Mouse (Mus musculus) ES-CJ7 (cell line): ENCODE data around the gene Grn.

Source experiments
- DNase-seq: peaks from one replicate; pipeline ENCODE4 v3.0.0; 2011; ENCODE audit warnings: low read depth, low spot score

The Grn gene

DNA sequence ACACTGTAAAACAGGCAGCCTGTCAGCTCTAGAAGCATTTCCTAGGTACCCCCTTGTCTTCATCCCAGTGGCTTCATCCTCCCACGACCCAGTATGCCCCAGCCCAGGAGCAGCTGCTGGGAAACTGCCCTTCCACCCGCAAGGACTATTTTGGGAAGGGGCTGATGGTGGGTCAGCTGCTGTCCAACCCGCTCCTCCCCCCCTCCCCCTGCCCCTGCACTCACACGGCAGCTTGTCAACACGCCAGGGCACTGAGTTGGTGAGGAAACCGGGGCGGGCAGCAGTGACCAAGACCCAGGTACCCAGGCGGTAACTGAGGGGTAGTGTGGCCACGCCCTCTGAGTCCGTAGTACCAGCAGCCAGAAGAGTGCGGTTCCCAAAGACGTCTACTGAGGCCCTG, 13.6 kb downstream of the Grn start:
- DNase-seq, result no peak

DNA sequence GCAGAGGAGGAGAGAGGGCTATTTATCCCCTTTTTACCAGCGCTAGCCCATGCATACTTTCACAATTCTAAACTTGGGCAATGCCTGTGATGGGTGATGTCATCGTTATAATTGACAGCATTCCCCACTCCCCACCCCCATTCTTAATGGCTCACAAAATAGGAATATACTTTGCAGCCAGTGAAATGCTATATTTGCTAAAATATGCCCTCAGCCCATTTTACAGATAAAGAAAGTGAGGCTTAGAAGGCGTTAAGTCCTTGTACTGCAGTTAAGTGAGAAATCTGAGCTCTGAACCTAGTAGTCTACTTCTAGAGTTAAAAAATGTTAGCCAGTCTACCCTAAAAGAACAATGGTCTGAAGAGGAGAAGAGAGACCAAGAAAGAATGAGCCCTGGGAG, 14.2 kb downstream of the Grn start:
- no peak for DNase-seq

- DNase-seq, result no peak
Observed at GRCm38 (mm10) chr11:102444781-102445180, 14.7 kb downstream of the Grn start.

DNA sequence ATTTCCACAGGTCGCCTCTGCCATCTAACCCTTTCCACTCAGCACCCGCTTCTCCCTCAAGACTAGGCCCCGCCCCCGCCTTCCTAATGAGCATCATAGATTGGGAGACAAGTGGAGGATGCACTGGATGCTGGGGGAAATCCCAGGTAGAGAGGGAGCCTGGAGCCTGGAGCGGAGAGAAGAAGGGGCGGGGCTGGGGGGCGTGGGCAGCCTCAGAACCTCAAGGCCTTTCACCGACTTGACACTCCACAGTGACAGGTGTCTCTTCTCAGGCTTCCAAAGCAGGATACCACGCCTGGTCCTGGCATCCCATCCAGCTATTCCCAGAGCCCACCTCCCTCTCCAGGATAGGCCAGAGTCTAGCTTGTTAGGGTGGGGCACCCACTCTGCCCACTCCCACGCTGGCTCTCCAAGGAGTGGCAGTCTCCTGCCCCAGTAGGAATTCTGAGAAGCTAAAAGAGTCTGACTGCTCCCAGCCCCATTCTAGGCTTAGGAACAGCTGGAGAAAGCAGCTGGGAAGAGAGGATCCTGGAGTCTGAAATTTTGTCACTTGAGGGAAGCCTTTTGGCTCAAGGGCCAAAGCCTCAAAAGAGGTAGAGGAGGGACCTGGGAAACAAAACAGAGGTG, 15.3 kb downstream of the Grn start:
- peak; percentile 82 for DNase-seq

DNA sequence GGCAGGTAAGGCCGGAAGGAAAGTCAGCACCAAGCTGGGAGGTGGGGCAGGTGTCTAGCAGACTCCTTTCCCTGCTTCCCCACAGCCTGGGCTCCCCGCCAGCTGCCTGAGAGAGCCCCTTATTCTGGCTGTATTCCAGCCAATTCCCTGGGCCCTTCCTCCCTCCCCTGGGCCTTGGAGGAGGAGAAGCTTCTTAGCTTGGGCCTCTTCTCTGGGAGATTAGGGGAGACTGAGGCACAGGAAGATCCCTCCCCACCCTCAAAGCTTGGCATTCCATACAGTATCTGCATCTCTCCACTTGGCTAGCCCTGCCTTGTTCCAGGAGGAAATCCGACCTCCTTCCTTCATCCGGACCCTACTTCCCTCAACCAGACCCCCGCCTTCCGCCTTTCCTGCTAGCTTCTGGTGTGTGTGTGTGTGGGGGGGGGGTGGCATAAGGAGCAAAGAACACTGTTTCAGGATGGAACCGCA, 15.8 kb downstream of the Grn start:
- no peak for DNase-seq

- DNase-seq, result no peak
Observed at GRCm38 (mm10) chr11:102446581-102447461, 16.7 kb downstream of the Grn start.

DNA sequence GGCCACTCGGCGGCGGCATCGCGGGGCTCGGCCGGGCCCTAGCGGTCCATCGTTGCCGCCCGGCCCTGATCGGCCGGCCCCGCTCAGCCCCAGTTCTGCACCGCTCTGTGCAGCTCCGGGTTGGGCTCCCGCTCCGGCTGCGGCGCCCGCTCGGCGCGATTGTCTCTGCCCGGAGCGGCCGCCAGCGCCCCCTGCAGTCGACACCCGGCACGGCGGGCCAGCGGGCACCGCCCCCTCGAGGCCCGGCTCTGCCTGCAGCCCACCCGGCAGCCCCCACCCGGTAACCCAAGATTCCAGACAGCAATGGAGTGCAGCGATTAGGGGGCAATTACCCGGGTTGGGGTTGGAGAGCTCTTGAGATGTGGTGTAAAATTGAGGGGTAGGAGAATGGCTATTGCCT, 17.4 kb downstream of the Grn start, which contains the start of gene Fam171a2:
Gene Fam171a2, minus strand, starts transcription at position 186 of the 400 bp plus-strand sequence.
- peak; percentile 63 for DNase-seq

DNA sequence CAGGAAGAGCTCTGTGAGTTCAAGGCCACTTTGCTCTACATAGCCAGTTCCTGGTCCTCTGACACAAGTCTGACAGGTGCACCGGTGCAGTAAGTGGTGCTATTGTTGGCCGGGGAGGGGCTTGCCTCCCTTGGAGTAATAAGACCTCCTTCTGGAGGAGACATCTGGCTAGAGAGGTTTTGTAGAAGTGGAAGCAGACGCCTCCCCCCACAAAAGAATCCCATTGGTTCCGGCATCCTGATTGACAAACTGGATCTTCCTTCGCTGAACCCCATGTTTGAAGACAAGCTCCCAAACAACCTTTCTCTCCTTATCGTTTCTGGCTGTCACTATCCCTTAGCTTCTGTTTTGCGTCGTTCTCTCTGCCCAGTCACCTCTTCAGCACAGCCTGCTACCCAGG, 18.2 kb downstream of the Grn start:
- peak; percentile 64 for DNase-seq

DNA sequence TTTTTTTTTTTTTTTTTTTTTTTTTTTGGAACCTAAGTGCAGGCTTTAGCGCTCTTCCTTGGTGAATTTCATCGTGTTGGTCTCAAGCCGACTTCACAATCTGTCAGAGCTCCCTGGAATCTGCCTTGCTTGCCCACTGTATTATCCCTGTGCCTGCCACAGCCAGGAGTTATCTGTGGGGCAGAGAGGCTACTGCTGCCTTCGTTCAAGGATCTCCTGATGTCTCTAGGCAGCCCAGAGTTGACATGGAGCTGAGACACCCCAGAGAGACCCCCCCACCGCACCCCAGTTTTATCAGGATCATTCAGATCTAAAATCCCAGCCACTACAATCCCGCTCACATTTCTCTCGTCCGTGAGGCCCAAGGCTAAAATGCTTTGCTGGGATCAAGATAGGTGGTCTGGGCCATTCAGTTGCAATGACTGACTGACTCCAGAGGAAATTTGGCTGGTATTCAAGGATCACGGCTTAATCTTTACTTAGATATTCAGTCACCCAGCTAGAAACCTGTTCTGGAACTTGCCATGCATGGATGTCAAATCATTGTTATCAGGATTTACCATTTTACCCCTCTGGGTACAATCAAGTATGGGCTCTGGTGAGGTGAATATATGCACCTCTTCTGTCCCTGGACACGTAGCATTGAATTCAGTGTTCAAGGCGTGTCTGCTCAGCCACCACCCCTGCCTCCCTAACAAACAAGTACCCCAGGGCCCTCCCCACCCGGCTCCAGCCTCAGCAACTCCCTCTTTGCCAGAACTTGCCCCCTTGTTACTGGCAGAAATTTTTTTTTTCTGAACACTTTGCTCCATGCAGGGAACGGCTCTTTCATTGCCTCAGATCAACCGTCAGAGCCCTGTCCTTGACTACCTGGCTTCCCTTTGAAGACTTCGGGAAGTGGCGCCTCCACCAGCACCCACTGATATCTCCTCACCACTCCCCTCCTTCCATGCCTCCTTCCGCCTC, 19.2 kb downstream of the Grn start:
- DNase-seq, result no peak

- no peak for DNase-seq
Observed at GRCm38 (mm10) chr11:102453131-102453530, 23.0 kb downstream of the Grn start.

- DNase-seq, result peak; percentile 89
Observed at GRCm38 (mm10) chr11:102455740-102456396, 25.8 kb downstream of the Grn start.

GRCm38 (mm10) chr11:102460541-102460940, 30.4 kb downstream of the Grn start:
- no peak for DNase-seq

GRCm38 (mm10) chr11:102461764-102462163, 31.6 kb downstream of the Grn start:
- DNase-seq, result no peak

DNA sequence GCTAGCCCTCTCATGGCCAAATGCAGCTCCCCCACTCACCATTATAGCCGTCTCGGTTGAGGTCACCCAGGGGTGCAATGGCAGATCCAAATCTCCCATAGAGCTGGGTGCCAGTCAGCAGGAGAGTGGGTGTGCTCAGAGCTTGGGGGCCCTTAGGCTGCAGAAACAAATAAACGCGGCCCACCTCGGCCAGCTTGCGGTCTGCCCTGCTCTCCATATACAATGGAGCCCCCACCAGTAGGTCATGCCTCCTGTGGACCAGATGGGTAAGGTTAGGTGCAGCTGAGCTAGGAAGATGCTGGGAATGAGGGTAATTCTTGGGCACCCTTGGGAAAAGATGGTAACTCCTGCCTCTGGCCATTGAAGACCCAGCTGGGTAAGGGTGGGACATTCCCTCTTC, 34.8 kb downstream of the Grn start:
- DNase-seq, result no peak

- no peak for DNase-seq
Observed at GRCm38 (mm10) chr11:102465713-102466436, 35.8 kb downstream of the Grn start.

GRCm38 (mm10) chr11:102467041-102467631, 37.0 kb downstream of the Grn start:
- DNase-seq, result peak; percentile 89

DNA sequence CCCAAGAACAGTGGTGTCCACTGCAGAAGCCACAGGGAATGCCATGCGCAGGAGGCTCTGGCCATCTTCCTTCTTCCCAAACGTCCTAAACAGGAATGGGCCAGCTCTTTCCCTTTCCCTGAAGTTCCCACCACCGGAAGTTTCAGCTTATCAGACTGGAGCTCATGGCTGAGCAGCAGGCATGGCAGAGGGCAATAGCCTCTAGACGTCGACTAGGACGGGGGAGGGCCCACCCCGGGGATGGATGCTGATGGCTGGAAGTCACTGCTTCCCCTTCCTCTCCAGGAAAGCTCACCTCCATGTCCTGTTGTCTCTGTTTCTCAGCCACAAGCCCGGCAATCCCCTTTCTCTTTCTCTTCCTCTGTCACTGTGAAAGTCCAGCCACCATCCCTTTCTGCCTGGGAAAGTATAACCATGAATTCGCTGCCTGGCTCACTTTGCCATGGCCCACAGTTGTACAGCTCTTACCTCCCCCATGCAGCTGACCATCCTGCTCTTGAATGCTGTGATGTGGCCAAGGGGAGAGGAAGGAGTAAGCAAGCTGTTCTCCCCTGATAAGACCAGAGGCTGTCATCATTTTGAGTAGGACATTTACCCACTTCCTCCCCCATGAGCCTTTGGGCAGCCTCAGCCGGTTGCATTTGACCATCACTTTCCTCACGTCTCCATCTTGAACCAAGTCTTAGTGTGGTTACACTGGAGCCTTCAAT, 39.7 kb downstream of the Grn start, which contains the start of gene Itga2b:
Gene Itga2b, minus strand, starts transcription at position 475 of the 710 bp plus-strand sequence.
- no peak for DNase-seq

GRCm38 (mm10) chr11:102475027-102475426, 44.9 kb downstream of the Grn start:
- DNase-seq, result no peak

GRCm38 (mm10) chr11:102478671-102479070, 48.6 kb downstream of the Grn start:
- no peak for DNase-seq
